Mouse (Mus musculus) liver, embryonic 15.5 days (tissue): ENCODE measurements around the gene Igfn1. TPM values are rescaled to one million over a fixed set of nuclear protein-coding genes. Genes with fewer than 3 reads are reported as not detected.

Experiments used
- ATAC-seq: fragments of 200-750 bp; cut with Nextera tagmentation; 2 replicates; pipeline ENCODE4 v1.8.0; 2017; ENCODE audit warnings: moderate number of reproducible peaks, mild to moderate bottlenecking, moderate library complexity; ENCODE audit not compliant: insufficient read depth
- H3K27ac ChIP-seq: fragments of 300-500 bp; sonication (generic); replicated peaks from 2 replicates; pipeline ENCODE4 v1.5.1; 2015; ENCODE audit warnings: mild to moderate bottlenecking, inconsistent platforms
- H3K27me3 ChIP-seq: fragments of 300-500 bp; sonication (generic); 2 replicates; pipeline ENCODE4 v1.6.1; 2015; ENCODE audit warnings: mild to moderate bottlenecking, inconsistent platforms
- H3K36me3 ChIP-seq: fragments of 300-500 bp; sonication (generic); replicated peaks from 2 replicates; pipeline ENCODE4 v1.6.1; 2015; ENCODE audit warnings: moderate library complexity, mild to moderate bottlenecking, inconsistent platforms
- H3K4me1 ChIP-seq: fragments of 300-500 bp; sonication (generic); replicated peaks from 2 replicates; pipeline ENCODE4 v1.6.1; 2015; ENCODE audit warnings: inconsistent platforms
- H3K4me2 ChIP-seq: fragments of 300-500 bp; sonication (generic); 2 replicates; pipeline ENCODE4 v1.6.1; 2015; ENCODE audit warnings: moderate library complexity, mild to moderate bottlenecking, inconsistent platforms
- H3K4me3 ChIP-seq: fragments of 300-500 bp; sonication (generic); replicated peaks from 2 replicates; pipeline ENCODE4 v1.5.1; 2015; ENCODE audit warnings: mild to moderate bottlenecking, inconsistent platforms
- H3K9ac ChIP-seq: fragments of 300-500 bp; sonication (generic); 2 replicates; pipeline ENCODE4 v1.6.1; 2015; ENCODE audit warnings: moderate library complexity, mild to moderate bottlenecking, inconsistent platforms
- H3K9me3 ChIP-seq: fragments of 300-500 bp; sonication (generic); replicated peaks from 2 replicates; pipeline ENCODE4 v1.6.1; 2016; ENCODE audit warnings: inconsistent platforms
- WGBS: fragments of 180-500 bp; shearing (Covaris S2); methylation state at CpG from one replicate; pipeline ENCODE4 v1.1.7; 2015; ENCODE audit warnings: mixed read lengths; ENCODE audit not compliant: insufficient replicate concordance; 5-methylcytosine and 5-hydroxymethylcytosine counted together
- polyA plus RNA-seq: library from polyadenylated mRNA; unstranded; fragments of >200 nt; fragmentation: Nextera tagmentation; extraction: Ambion mirVana; gene quantifications from 2 replicates; pipeline ENCODE4 v1.2.1, GENCODE M21; 2015

Igfn1 gene
- polyA plus RNA-seq, 1 experiment from 2014 or later: not detected

- Histone ChIP-seq H3K4me3 (no peak overlapping the region), H3K9ac (no peak overlapping the region), H3K4me2 (no peak overlapping the region), H3K27me3 (peaks cover 92% of the 10 kb centered on the region), H3K36me3 (no peaks in the 10 kb centered on the region), H3K4me1 (peaks cover 16% of the 10 kb centered on the region), H3K9me3 (no peaks in the 10 kb centered on the region), H3K27ac (no peak overlapping the region)
- ATAC-seq: no peak
- WGBS: 49% methylated on average over 3 of the region's 3 CpGs
Measured at GRCm38 (mm10) chr1:135929876-135930275, 76.3 kb downstream of the Igfn1 start.

- Histone ChIP-seq H3K4me3 (no peak overlapping the region), H3K27ac (no peak overlapping the region), H3K9me3 (no peaks in the 10 kb centered on the region), H3K4me2 (no peak overlapping the region), H3K36me3 (no peaks in the 10 kb centered on the region), H3K27me3 (peaks cover 96% of the 10 kb centered on the region), H3K4me1 (peaks cover 22% of the 10 kb centered on the region), H3K9ac (no peak overlapping the region)
- no peak for ATAC-seq
- 53% methylated on average over 5 of the region's 5 CpGs for WGBS
Measured at GRCm38 (mm10) chr1:135925848-135926247, 80.3 kb downstream of the Igfn1 start.

GRCm38 (mm10) chr1:135924377-135924994 is 81.7 kb downstream of the Igfn1 start:
- Histone ChIP-seq H3K27me3 (peaks cover 96% of the 10 kb centered on the region), H3K4me2 (no peak overlapping the region), H3K9me3 (no peaks in the 10 kb centered on the region), H3K4me3 (no peak overlapping the region), H3K9ac (no peak overlapping the region; the same call in 1 of the 2 replicates), H3K4me1 (peaks cover 22% of the 10 kb centered on the region), H3K36me3 (no peaks in the 10 kb centered on the region), H3K27ac (no peak overlapping the region)
- 55% methylated on average over 5 of the region's 5 CpGs for WGBS
- peak; percentile 52 for ATAC-seq

GRCm38 (mm10) chr1:135923229-135923628 is 82.9 kb downstream of the Igfn1 start:
- Histone ChIP-seq H3K4me1 (peaks cover 22% of the 10 kb centered on the region), H3K4me3 (no peak overlapping the region), H3K4me2 (no peak overlapping the region), H3K9ac (no peak overlapping the region), H3K36me3 (no peaks in the 10 kb centered on the region), H3K9me3 (no peaks in the 10 kb centered on the region), H3K27ac (no peak overlapping the region), H3K27me3 (peaks cover 98% of the 10 kb centered on the region)
- 58% methylated on average over 7 of the region's 7 CpGs for WGBS
- ATAC-seq: no peak

- Histone ChIP-seq H3K4me3 (no peak within 1 kb of the TSS), H3K9ac (no peak within 1 kb of the TSS), H3K27me3 (peaks cover 98% of the 10 kb centered on the region), H3K4me2 (no peak within 1 kb of the TSS), H3K36me3 (no peaks in the 10 kb centered on the region), H3K27ac (no peak within 1 kb of the TSS), H3K4me1 (no peaks in the 10 kb centered on the region), H3K9me3 (no peaks in the 10 kb centered on the region)
- WGBS: 3% methylated on average over 67 of the region's 67 CpGs
- ATAC-seq: no peak
Measured at GRCm38 (mm10) chr1:135918644-135919407, 87.3 kb downstream of the Igfn1 start, which contains the start of gene Pkp1. TSS of gene Pkp1 (minus strand) at chr1:135919207.

- H3K9ac ChIP-seq: no peak overlapping the region
- peaks cover 5% of the 10 kb centered on the region; the same call in 1 of the 2 replicates for H3K4me1 ChIP-seq
- no peak overlapping the region for H3K27ac ChIP-seq
- no peak overlapping the region for H3K4me2 ChIP-seq
- 13% methylated on average over 5 of the region's 5 CpGs for WGBS
- no peak overlapping the region for H3K4me3 ChIP-seq
- no peak for ATAC-seq
- H3K27me3 ChIP-seq: peaks cover 98% of the 10 kb centered on the region
- no peaks in the 10 kb centered on the region for H3K36me3 ChIP-seq
- no peaks in the 10 kb centered on the region for H3K9me3 ChIP-seq
Measured at GRCm38 (mm10) chr1:135917206-135917605, 88.9 kb downstream of the Igfn1 start.

- ATAC-seq: no peak
- H3K4me3 ChIP-seq: no peak overlapping the region
- peaks cover 98% of the 10 kb centered on the region for H3K27me3 ChIP-seq
- no peak overlapping the region for H3K9ac ChIP-seq
- H3K4me1 ChIP-seq: peaks cover 5% of the 10 kb centered on the region; the same call in 1 of the 2 replicates
- 29% methylated on average over 5 of the region's 5 CpGs for WGBS
- no peaks in the 10 kb centered on the region for H3K36me3 ChIP-seq
- H3K4me2 ChIP-seq: no peak overlapping the region
- H3K9me3 ChIP-seq: no peaks in the 10 kb centered on the region
- no peak overlapping the region for H3K27ac ChIP-seq
Measured at GRCm38 (mm10) chr1:135916486-135917058, 89.6 kb downstream of the Igfn1 start.

- H3K4me3 ChIP-seq: no peak overlapping the region
- no peaks in the 10 kb centered on the region for H3K36me3 ChIP-seq
- H3K4me2 ChIP-seq: no peak overlapping the region
- no peak overlapping the region for H3K9ac ChIP-seq
- H3K4me1 ChIP-seq: peaks cover 5% of the 10 kb centered on the region; the same call in 1 of the 2 replicates
- WGBS: 35% methylated on average over 4 of the region's 4 CpGs
- H3K9me3 ChIP-seq: no peaks in the 10 kb centered on the region
- no peak for ATAC-seq
- H3K27ac ChIP-seq: no peak overlapping the region
- peaks cover 98% of the 10 kb centered on the region for H3K27me3 ChIP-seq
Measured at GRCm38 (mm10) chr1:135913657-135914056, 92.5 kb downstream of the Igfn1 start.

GRCm38 (mm10) chr1:135909381-135909780 is 96.8 kb downstream of the Igfn1 start:
- 15% methylated on average over 6 of the region's 6 CpGs for WGBS
- Histone ChIP-seq H3K27ac (no peak overlapping the region), H3K9ac (no peak overlapping the region), H3K4me2 (no peak overlapping the region), H3K9me3 (no peaks in the 10 kb centered on the region), H3K27me3 (peaks cover 88% of the 10 kb centered on the region), H3K36me3 (no peaks in the 10 kb centered on the region), H3K4me3 (no peak overlapping the region), H3K4me1 (peaks cover 5% of the 10 kb centered on the region; the same call in 1 of the 2 replicates)
- ATAC-seq: no peak

GRCm38 (mm10) chr1:135906736-135907135 is 99.4 kb downstream of the Igfn1 start:
- no peak overlapping the region for H3K27ac ChIP-seq
- 50% methylated on average over 11 of the region's 11 CpGs for WGBS

More at GRCm38 (mm10) chr1:135906736-135907135, 99.4 kb downstream of the Igfn1 start:
- H3K4me1 ChIP-seq: no peaks in the 10 kb centered on the region
- H3K4me2 ChIP-seq: no peak overlapping the region
- ATAC-seq: no peak
- no peak overlapping the region for H3K9ac ChIP-seq
- H3K27me3 ChIP-seq: peaks cover 84% of the 10 kb centered on the region
- no peaks in the 10 kb centered on the region for H3K36me3 ChIP-seq
- no peak overlapping the region for H3K4me3 ChIP-seq
- H3K9me3 ChIP-seq: no peaks in the 10 kb centered on the region
